Mouse (Mus musculus) urinary bladder, postnatal 4 days (tissue): ENCODE measurements around the gene Gsc2.

ENCODE experiments used
- DNase-seq, 2 experiments: peaks; one replicate each; pipeline ENCODE4 v3.0.0; 2021 to 2022; ENCODE audit warnings: low spot score in 2 of 2

Gsc2 gene

GRCm38 (mm10) chr16:17927351-17928082, 12.7 kb upstream of the Gsc2 start:
- peak in 1 of 2 experiments; percentile 44 for DNase-seq

GRCm38 (mm10) chr16:17922163-17922538, 7.3 kb upstream of the Gsc2 start:
- no peak for DNase-seq

GRCm38 (mm10) chr16:17921325-17922162, 6.7 kb upstream of the Gsc2 start:
- DNase-seq: peak; percentile 90 to 96

- DNase-seq: no peak
These were observed 5.7 kb upstream of the Gsc2 start for GRCm38 (mm10) chr16:17920586-17920985.

- DNase-seq: peak; percentile 84 to 85
These were observed 3.7 kb downstream of the Gsc2 start, which contains the start of gene Ess2 for GRCm38 (mm10) chr16:17911052-17911595. Ess2 (minus strand) TSS chr16:17911348.

- no peak for DNase-seq
These were observed 16.4 kb downstream of the Gsc2 start, which contains the start of the genes Dgcr2 and Tssk2 for GRCm38 (mm10) chr16:17898462-17898861. Dgcr2 (minus strand) TSS chr16:17898562. Tssk2 (plus strand) TSS chr16:17898637.

GRCm38 (mm10) chr16:17896091-17896490, 18.8 kb downstream of the Gsc2 start:
- DNase-seq: no peak

- no peak for DNase-seq
These were observed 20.9 kb downstream of the Gsc2 start, which contains the start of gene Tssk1 for GRCm38 (mm10) chr16:17893923-17894322. Tssk1 (plus strand) TSS chr16:17894223.

- DNase-seq: no peak
These were observed 22.3 kb downstream of the Gsc2 start for GRCm38 (mm10) chr16:17892606-17893005.

GRCm38 (mm10) chr16:17891567-17891959, 23.3 kb downstream of the Gsc2 start, which contains the start of gene Gm20518:
Gm20518 (minus strand) TSS chr16:17891671.
- DNase-seq: peak; percentile 98 to 100

GRCm38 (mm10) chr16:17890917-17891566, 23.8 kb downstream of the Gsc2 start:
- peak; percentile 53 to 78 for DNase-seq

GRCm38 (mm10) chr16:17890342-17890727, 24.5 kb downstream of the Gsc2 start:
- no peak for DNase-seq

GRCm38 (mm10) chr16:17889689-17890341, 25.0 kb downstream of the Gsc2 start:
- no peak for DNase-seq

GRCm38 (mm10) chr16:17884116-17884515, 30.7 kb downstream of the Gsc2 start:
- DNase-seq: no peak

- no peak for DNase-seq
These were observed 32.7 kb downstream of the Gsc2 start for GRCm38 (mm10) chr16:17882196-17882595.

- DNase-seq: no peak
These were observed 35.3 kb downstream of the Gsc2 start for GRCm38 (mm10) chr16:17879571-17879970.

GRCm38 (mm10) chr16:17876096-17876495, 38.8 kb downstream of the Gsc2 start:
- DNase-seq: no peak

- DNase-seq: no peak
These were observed 39.7 kb downstream of the Gsc2 start for GRCm38 (mm10) chr16:17875174-17875573.

GRCm38 (mm10) chr16:17872995-17873394, 41.9 kb downstream of the Gsc2 start:
- no peak for DNase-seq

- DNase-seq: no peak
These were observed 43.6 kb downstream of the Gsc2 start for GRCm38 (mm10) chr16:17871248-17871647.

GRCm38 (mm10) chr16:17865770-17866169, 49.1 kb downstream of the Gsc2 start:
- no peak for DNase-seq
